Mouse (Mus musculus) embryonic facial prominence, embryonic 15.5 days (tissue): ENCODE measurements at regions not wholly inside any gene's neighbourhood (a gene's known extent, or its start where the extent isn't known, plus 50 kb on each side); places are given as distances from the start of the nearest gene placed in this dataset.

Experiments
- ATAC-seq: fragments of 200-750 bp; cut with Nextera tagmentation; 2 replicates; pipeline ENCODE4 v1.8.0; 2017; ENCODE audit warnings: low read depth, moderate TSS enrichment; ENCODE audit not compliant: insufficient number of reproducible peaks, low FRiP score, low TSS enrichment
- H3K27ac ChIP-seq: fragments of 300-500 bp; sonication (generic); replicated peaks from 2 replicates; pipeline ENCODE4 v1.5.1; 2015; ENCODE audit warnings: mild to moderate bottlenecking, inconsistent platforms
- H3K27me3 ChIP-seq: fragments of 300-500 bp; sonication (generic); 2 replicates; pipeline ENCODE4 v1.6.1; 2015; ENCODE audit warnings: inconsistent platforms
- H3K36me3 ChIP-seq: fragments of 300-500 bp; sonication (generic); 2 replicates; pipeline ENCODE4 v1.6.1; 2015; ENCODE audit warnings: mild to moderate bottlenecking, inconsistent platforms
- H3K4me1 ChIP-seq: fragments of 300-500 bp; sonication (generic); 2 replicates; pipeline ENCODE4 v1.6.1; 2015; ENCODE audit warnings: inconsistent platforms
- H3K4me2 ChIP-seq: fragments of 300-500 bp; sonication (generic); replicated peaks from 2 replicates; pipeline ENCODE4 v1.6.1; 2015; ENCODE audit warnings: mild to moderate bottlenecking, inconsistent platforms
- H3K4me3 ChIP-seq: fragments of 300-500 bp; sonication (generic); replicated peaks from 2 replicates; pipeline ENCODE4 v1.5.1; 2015; ENCODE audit warnings: mild to moderate bottlenecking, inconsistent platforms
- H3K9ac ChIP-seq: fragments of 300-500 bp; sonication (generic); 2 replicates; pipeline ENCODE4 v1.6.1; 2015; ENCODE audit warnings: inconsistent platforms
- H3K9me3 ChIP-seq: fragments of 300-500 bp; sonication (generic); replicated peaks from 2 replicates; pipeline ENCODE4 v1.6.1; 2016; ENCODE audit warnings: inconsistent platforms
- WGBS: fragments of 180-500 bp; shearing (Covaris S2); methylation state at CpG from one replicate; pipeline ENCODE4 v1.1.7; 2015; 5-methylcytosine and 5-hydroxymethylcytosine counted together

GRCm38 (mm10) chr17:44367561-44367960, 179.2 kb downstream of the Clic5 start:
- H3K27ac ChIP-seq = no peak overlapping the region
- no peaks in the 10 kb centered on the region for H3K9me3 ChIP-seq
- H3K36me3 ChIP-seq = no peaks in the 10 kb centered on the region
- no peaks in the 10 kb centered on the region for H3K27me3 ChIP-seq
- H3K4me2 ChIP-seq = no peak overlapping the region
- H3K4me3 ChIP-seq = no peak overlapping the region
- ATAC-seq = no peak
- H3K4me1 ChIP-seq = 0 out of 2 replicates have a peak, but pooled peaks cover 4% of the 10 kb centered on the region
- H3K9ac ChIP-seq = no peak overlapping the region
- WGBS = 31% methylated on average over 5 of the region's 5 CpGs

GRCm38 (mm10) chr17:44370966-44371465, 182.6 kb downstream of the Clic5 start:
- Histone ChIP-seq H3K4me2 (no peak overlapping the region), H3K4me1 (peaks cover 7% of the 10 kb centered on the region; the same call in 1 of the 2 replicates), H3K9me3 (no peaks in the 10 kb centered on the region), H3K36me3 (no peaks in the 10 kb centered on the region), H3K9ac (no peak overlapping the region), H3K27me3 (no peaks in the 10 kb centered on the region), H3K4me3 (no peak overlapping the region), H3K27ac (no peak overlapping the region)
- WGBS = 85% methylated on average over 3 of the region's 3 CpGs
- ATAC-seq = no peak

GRCm38 (mm10) chr17:44371620-44372019, 183.2 kb downstream of the Clic5 start:
- no peak for ATAC-seq
- no peak overlapping the region for H3K4me3 ChIP-seq
- H3K27ac ChIP-seq = no peak overlapping the region
- H3K4me2 ChIP-seq = no peak overlapping the region
- peaks cover 7% of the 10 kb centered on the region; the same call in 1 of the 2 replicates for H3K4me1 ChIP-seq
- no peak overlapping the region for H3K9ac ChIP-seq
- WGBS = 60% methylated on average over 3 of the region's 3 CpGs
- H3K9me3 ChIP-seq = no peaks in the 10 kb centered on the region
- H3K27me3 ChIP-seq = no peaks in the 10 kb centered on the region
- H3K36me3 ChIP-seq = no peaks in the 10 kb centered on the region

GRCm38 (mm10) chr17:44373744-44374456, 185.5 kb downstream of the Clic5 start:
- Histone ChIP-seq H3K27ac (no peak overlapping the region), H3K4me2 (no peak overlapping the region), H3K4me3 (no peak overlapping the region), H3K9ac (no peak overlapping the region), H3K9me3 (no peaks in the 10 kb centered on the region), H3K27me3 (no peaks in the 10 kb centered on the region; the same call in 1 of the 2 replicates), H3K36me3 (no peaks in the 10 kb centered on the region), H3K4me1 (peaks cover 3% of the 10 kb centered on the region; the same call in 1 of the 2 replicates)
- WGBS = 62% methylated on average over 8 of the region's 8 CpGs
- ATAC-seq = no peak

- ATAC-seq = no peak
- Histone ChIP-seq H3K4me3 (no peak overlapping the region), H3K4me1 (peaks cover 3% of the 10 kb centered on the region; the same call in 1 of the 2 replicates), H3K27ac (no peak overlapping the region), H3K9ac (no peak overlapping the region), H3K36me3 (no peaks in the 10 kb centered on the region), H3K4me2 (no peak overlapping the region), H3K27me3 (no peaks in the 10 kb centered on the region; the same call in 1 of the 2 replicates), H3K9me3 (no peaks in the 10 kb centered on the region)
- 47% methylated on average over 7 of the region's 7 CpGs for WGBS
Observed at GRCm38 (mm10) chr17:44378391-44378790, 190.0 kb downstream of the Clic5 start.

GRCm38 (mm10) chr17:44388916-44389315, 200.5 kb downstream of the Clic5 start:
- no peak for ATAC-seq

GRCm38 (mm10) chr17:44397829-44398228, 209.4 kb downstream of the Clic5 start:
- Histone ChIP-seq H3K4me1 (no peaks in the 10 kb centered on the region), H3K4me3 (no peak overlapping the region), H3K36me3 (no peaks in the 10 kb centered on the region), H3K27ac (no peak overlapping the region), H3K27me3 (no peaks in the 10 kb centered on the region), H3K9me3 (no peaks in the 10 kb centered on the region), H3K9ac (no peak overlapping the region), H3K4me2 (no peak overlapping the region)
- WGBS = 37% methylated on average over 5 of the region's 5 CpGs
- no peak for ATAC-seq

More at GRCm38 (mm10) chr17:44388916-44389315, 200.5 kb downstream of the Clic5 start:
- Histone ChIP-seq H3K4me1 (0 out of 2 replicates have a peak, but pooled peaks cover 3% of the 10 kb centered on the region), H3K4me3 (no peak overlapping the region), H3K27me3 (no peaks in the 10 kb centered on the region), H3K9me3 (no peaks in the 10 kb centered on the region), H3K36me3 (no peaks in the 10 kb centered on the region), H3K27ac (no peak overlapping the region), H3K4me2 (no peak overlapping the region), H3K9ac (no peak overlapping the region)
- WGBS = 94% methylated on average over 2 of the region's 2 CpGs

GRCm38 (mm10) chr17:44398231-44398630, 209.8 kb downstream of the Clic5 start:
- H3K27ac ChIP-seq = no peak overlapping the region
- H3K4me2 ChIP-seq = no peak overlapping the region

GRCm38 (mm10) chr17:44404923-44405322, 216.5 kb downstream of the Clic5 start:
- H3K4me1 ChIP-seq = no peaks in the 10 kb centered on the region
- H3K4me2 ChIP-seq = no peak overlapping the region
- no peaks in the 10 kb centered on the region for H3K27me3 ChIP-seq
- H3K27ac ChIP-seq = no peak overlapping the region
- H3K9ac ChIP-seq = no peak overlapping the region
- 72% methylated on average over 6 of the region's 6 CpGs for WGBS
- H3K4me3 ChIP-seq = no peak overlapping the region
- H3K9me3 ChIP-seq = no peaks in the 10 kb centered on the region
- no peaks in the 10 kb centered on the region for H3K36me3 ChIP-seq
- ATAC-seq = no peak

More at GRCm38 (mm10) chr17:44398231-44398630, 209.8 kb downstream of the Clic5 start:
- Histone ChIP-seq H3K4me3 (no peak overlapping the region), H3K4me1 (no peaks in the 10 kb centered on the region), H3K27me3 (no peaks in the 10 kb centered on the region), H3K9ac (no peak overlapping the region), H3K9me3 (no peaks in the 10 kb centered on the region), H3K36me3 (no peaks in the 10 kb centered on the region)
- WGBS = 49% methylated on average over 5 of the region's 5 CpGs
- ATAC-seq = no peak

- no peaks in the 10 kb centered on the region for H3K4me1 ChIP-seq
- H3K27ac ChIP-seq = no peak overlapping the region
- 69% methylated on average over 2 of the region's 2 CpGs for WGBS
- H3K4me3 ChIP-seq = no peak overlapping the region
- H3K36me3 ChIP-seq = no peaks in the 10 kb centered on the region
- no peaks in the 10 kb centered on the region for H3K27me3 ChIP-seq
- no peak for ATAC-seq
- H3K9me3 ChIP-seq = 0 out of 2 replicates have a peak, but pooled peaks cover 4% of the 10 kb centered on the region
- H3K9ac ChIP-seq = no peak overlapping the region
- H3K4me2 ChIP-seq = no peak overlapping the region
Observed at GRCm38 (mm10) chr17:44410961-44411360, 222.6 kb downstream of the Clic5 start.

GRCm38 (mm10) chr17:44418676-44419404, 230.5 kb downstream of the Clic5 start:
- H3K4me1 ChIP-seq = peaks cover 39% of the 10 kb centered on the region
- 0 out of 2 replicates have a peak, but pooled peaks cover 8% of the 10 kb centered on the region for H3K9me3 ChIP-seq
- H3K9ac ChIP-seq = no peak overlapping the region
- WGBS = 44% methylated on average over 11 of the region's 11 CpGs
- no peak for ATAC-seq
- H3K36me3 ChIP-seq = no peaks in the 10 kb centered on the region
- H3K4me2 ChIP-seq = no peak overlapping the region
- H3K4me3 ChIP-seq = no peak overlapping the region
- 0 out of 2 replicates have a peak overlapping the region, but pooled peaks have one; percentile 55 for H3K27ac ChIP-seq
- H3K27me3 ChIP-seq = no peaks in the 10 kb centered on the region
